Mouse (Mus musculus) brown adipose tissue, adult 24 weeks (tissue): ENCODE data around the gene Trappc2l. TPM values are rescaled to one million over a fixed set of nuclear protein-coding genes. Genes with fewer than 3 reads are reported as not detected.
A peak's percentile ranks its signal among the peaks of the same experiment; 100 is the strongest.
"Not testable (repeated sequence)": the region's sequence is repeated elsewhere in the genome, so short reads cannot be mapped to it uniquely, and the experiment has no call there.

Experiments
- H3K27ac ChIP-seq: fragments of 200-500 bp; replicated peaks from 2 replicates; pipeline ENCODE4 v1.5.1; 2012; ENCODE audit warnings: low read depth, mild to moderate bottlenecking, low read length
- H3K4me1 ChIP-seq: fragments of 200-500 bp; 2 replicates; pipeline ENCODE4 v1.6.1; 2012; ENCODE audit warnings: low read length, mixed read lengths; ENCODE audit not compliant: control insufficient read depth, insufficient read depth, insufficient read length
- H3K4me3 ChIP-seq: fragments of 200-500 bp; 2 replicates; pipeline ENCODE4 v1.5.1; 2012; ENCODE audit warnings: low read depth, mild to moderate bottlenecking, low read length, moderate library complexity; ENCODE audit not compliant: insufficient read depth
- polyA plus RNA-seq: library from polyadenylated mRNA; stranded (reverse); fragments of >200 nt; gene quantifications from 2 replicates; pipeline ENCODE4 v1.2.4, GENCODE M21; 2012; ENCODE audit not compliant: missing spikeins, insufficient read depth, insufficient read length

The Trappc2l gene
- polyA plus RNA-seq: 81.0 and 89.0 TPM in 2 replicates

DNA sequence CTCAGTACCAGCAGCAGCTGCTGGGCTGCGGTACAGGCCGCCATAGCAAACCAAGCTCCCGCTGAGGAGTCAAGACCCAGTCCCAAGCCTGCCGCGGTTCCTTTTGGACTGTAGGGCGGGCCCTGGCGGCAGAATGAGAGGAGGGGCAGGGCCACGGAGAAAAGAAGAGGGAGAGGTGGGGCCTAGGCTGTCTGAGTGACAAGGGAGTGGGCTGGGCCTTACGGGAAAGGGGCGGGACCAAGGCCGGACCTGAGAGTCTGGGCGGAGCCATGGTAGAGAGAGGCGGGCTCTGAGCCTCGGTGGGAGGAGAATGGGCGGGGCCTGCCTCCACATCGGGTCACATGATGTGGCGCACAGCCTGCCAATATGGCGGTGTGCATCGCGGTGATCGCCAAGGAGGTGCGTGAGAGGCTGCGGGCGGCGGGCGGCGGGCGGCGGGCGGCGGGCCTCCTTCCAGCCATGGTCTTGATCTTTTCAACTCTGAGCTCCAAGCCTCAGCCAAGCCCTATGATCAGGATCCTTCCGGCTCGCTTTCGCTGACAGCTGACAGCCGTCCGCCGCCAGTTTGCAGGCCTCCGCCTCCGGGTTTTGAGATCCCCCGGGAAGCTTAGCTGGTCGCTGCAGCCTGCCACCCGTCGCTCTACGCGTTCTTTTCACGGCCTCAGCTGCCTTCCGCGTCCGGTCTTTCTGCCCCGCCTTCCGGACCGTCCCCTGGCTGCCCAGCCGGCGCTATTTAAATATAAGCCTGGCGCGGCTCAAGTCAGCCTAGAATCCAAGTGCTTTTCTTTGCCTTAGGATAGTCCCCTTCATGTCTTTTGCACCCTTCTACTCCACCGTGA lies at the start of gene Trappc2l, which contains the start of gene Galns:
Gene Trappc2l, plus strand, starts transcription at position 346 of the 839 bp plus-strand sequence.
Gene Galns, minus strand, starts transcription at position 169 of the 839 bp plus-strand sequence.
- Histone ChIP-seq H3K27ac (peak within 1 kb of the TSS; percentile 33; the same call in 1 of the 2 replicates), H3K4me1 (peaks cover 7% of the 10 kb centered on the region; the same call in 1 of the 2 replicates), H3K4me3 (peak within 1 kb of the TSS; percentile 70)

DNA sequence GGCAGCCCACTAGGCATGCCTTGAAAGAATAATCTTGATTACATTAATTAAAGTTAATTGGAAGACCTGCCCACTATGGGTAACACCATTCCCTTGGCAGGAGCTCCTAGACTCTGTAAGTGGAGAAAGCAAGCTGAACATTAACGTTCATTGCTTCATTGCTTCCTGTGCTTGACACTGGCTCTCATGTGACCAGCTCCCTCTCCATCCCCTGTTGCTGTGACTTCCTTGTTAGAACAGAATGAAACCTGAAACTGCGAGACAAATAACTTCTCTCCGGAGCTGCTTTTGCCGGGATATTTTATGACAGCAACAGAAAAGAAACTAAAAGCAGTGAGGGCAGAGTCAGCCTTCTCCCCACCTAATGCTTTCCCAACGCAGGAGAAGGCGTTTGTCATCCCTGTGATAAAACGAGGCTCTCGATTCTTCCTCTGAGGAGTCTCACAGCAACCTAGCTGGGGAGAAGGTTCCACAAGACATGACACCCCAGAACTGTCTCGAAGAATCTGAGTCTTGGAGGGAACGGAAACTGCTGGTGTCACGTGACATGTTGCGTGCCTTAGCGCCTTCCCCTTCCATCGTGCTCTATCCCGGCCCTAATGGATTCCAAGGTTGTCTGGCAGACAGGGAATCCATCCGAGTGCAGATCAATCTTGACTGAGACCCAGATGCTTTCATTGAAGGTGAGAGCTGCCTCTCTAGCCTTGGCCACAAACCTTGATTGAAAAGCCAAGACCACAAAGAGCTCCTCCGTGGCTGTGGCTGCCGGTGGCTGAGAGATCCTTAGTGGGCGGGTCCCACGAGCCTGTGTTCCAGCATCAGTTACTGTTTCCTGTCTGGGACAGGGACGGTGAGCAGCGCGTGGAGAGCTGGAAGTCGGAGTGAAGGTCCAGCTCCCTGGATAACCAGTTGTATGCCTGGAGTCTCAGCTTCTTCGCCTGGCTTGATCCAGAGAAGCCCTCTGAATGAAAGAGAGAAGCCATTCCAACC lies 46.8 kb upstream of the Trappc2l start:
- Histone ChIP-seq H3K27ac (peak overlapping the region; percentile 81), H3K4me3 (peak overlapping the region; percentile 27; the same call in 1 of the 2 replicates), H3K4me1 (peaks cover 5% of the 10 kb centered on the region)

DNA sequence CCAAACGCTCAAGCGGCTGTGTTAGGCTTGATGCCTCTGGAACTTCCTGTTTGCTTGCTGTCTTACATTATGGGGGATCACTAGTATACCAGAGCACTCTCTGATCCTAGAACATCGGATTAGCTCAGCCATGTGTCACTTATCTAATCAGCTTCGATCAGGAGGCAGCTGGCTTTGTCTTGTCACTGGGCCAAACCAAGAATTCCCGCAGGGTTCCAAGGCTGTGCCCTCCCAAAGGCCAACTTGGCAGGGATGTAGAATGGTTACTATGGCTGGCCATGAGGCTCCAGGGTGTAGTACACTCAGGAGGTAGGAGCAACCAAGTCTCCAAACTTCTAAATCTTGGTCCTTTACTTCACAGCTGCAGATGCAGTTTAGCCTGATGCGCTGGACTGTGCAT lies 44.7 kb upstream of the Trappc2l start:
- Histone ChIP-seq H3K27ac (peak overlapping the region; percentile 83), H3K4me1 (peaks cover 5% of the 10 kb centered on the region), H3K4me3 (peak overlapping the region; percentile 69)

DNA sequence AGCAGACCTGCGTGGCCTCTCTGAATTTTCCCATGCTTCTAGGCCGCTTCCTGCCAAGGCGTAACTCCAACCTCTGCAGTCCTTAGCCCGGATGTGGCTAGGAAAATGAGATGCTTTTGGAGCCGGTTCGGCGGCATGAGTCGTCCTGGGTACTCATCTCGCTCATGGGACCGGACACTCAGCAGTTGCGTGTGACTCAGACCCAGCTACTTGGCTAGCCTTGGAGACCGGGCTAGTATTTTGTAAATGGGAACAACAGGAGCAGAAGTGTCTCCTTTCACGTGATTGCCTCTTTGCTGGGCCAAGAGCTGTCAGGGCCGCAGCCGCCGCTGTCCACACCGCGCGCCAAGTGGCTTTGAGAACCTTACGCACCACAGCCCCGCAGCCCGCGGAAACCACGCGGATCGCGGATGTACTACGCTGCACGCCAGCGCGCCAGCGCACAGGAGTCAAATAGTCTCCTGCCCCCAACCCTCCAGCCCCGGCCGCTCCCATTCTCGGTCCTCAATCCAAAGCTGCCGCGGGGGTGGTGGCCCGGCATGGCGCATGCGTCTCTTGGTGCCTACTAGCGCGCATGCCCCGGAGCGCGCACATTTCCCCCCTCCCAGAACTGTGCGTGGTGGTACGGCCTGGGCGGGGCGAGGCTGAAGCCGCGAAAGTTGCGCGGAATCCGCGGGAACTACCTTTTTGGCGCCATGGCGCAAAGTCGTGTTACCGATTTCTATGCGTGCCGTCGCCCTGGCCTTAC lies 43.9 kb upstream of the Trappc2l start, which contains the start of gene Cdt1:
Gene Cdt1, plus strand, starts transcription at position 655 of the 748 bp plus-strand sequence.
- Histone ChIP-seq H3K4me1 (peaks cover 5% of the 10 kb centered on the region), H3K27ac (peak within 1 kb of the TSS; percentile 83), H3K4me3 (peak within 1 kb of the TSS; percentile 82)

DNA sequence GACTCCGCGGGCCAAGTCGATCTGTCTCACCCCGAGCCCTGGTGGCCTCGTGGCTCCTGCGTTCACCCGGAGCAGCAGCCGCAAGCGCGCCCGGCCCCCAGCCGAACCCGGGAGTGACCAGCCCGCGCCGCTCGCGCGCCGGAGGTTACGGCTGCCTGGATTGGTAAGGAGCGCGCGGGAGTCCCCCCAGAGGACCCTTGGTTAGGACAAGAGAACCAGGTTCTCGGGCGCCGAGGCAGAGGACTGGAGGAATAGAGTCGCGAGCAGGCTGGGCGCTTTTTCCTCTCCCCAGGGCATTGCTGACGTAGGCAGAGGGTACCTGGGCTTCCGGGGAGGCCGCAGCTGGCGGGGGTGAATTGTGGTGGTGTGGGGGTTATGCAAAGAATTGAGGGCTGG lies 43.3 kb upstream of the Trappc2l start:
- H3K27ac ChIP-seq: peak overlapping the region; percentile 59
- peaks cover 5% of the 10 kb centered on the region for H3K4me1 ChIP-seq
- H3K4me3 ChIP-seq: peak overlapping the region; percentile 82

DNA sequence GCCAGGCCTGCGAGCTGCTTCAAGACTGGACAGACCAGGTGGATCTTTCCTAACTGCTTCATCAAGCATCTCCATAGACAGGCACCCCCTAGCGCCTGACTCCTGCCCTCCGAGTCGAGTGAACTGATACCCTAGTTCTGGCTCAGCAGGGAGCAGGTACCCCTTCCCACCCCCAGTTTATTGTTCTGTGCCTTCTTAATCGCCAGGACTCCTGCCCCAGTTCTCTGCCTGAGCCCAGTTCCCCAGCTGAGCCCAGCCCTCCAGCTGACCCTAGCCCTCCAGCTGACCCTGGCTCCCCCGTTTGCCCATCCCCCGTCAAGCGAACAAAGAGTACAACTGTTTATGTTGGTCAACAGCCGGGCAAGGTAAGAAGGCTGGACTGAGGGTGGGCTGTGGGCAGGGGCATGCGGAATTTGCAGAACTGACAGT lies 42.5 kb upstream of the Trappc2l start:
- H3K4me1 ChIP-seq: peaks cover 5% of the 10 kb centered on the region
- H3K4me3 ChIP-seq: peak overlapping the region; percentile 8; the same call in 1 of the 2 replicates
- H3K27ac ChIP-seq: no peak overlapping the region

DNA sequence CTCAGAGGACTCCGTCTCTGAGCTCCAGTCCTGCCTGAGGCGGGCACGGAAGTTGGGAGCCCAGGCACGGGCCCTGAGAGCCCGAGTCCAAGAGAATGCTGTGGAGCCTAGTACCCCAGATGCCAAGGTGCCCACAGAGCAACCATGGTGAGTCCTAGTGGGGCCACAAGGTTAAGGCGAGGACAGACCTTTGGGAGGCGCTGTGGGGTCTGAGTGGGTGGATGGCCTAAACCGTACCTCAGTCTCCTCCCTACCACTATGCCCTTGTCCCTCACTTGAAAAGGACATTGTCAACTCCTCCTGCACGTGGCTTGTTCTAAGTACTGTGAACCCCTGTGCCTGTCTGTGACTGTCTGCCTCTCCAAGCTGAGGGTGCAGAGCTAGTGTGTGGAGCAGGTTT lies 42.1 kb upstream of the Trappc2l start:
- Histone ChIP-seq H3K4me3 (no peak overlapping the region), H3K27ac (no peak overlapping the region), H3K4me1 (peaks cover 5% of the 10 kb centered on the region)

DNA sequence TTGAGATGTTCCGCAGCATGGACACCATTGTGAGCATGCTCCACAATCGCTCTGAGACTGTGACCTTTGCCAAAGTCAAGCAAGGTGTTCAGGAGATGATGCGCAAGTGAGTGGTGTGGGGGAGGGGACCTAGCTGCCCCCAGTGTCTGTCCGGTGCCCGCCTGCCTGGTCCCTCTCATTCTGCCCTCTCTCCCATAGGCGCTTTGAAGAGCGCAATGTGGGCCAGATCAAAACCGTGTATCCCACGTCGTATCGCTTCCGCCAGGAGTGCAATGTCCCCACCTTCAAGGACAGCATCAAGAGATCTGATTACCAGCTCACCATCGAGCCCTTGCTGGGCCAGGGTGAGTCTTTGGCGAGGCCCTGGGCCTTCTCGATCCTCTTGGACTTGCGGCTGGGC lies 41.4 kb upstream of the Trappc2l start:
- Histone ChIP-seq H3K4me1 (peaks cover 5% of the 10 kb centered on the region), H3K4me3 (no peak overlapping the region), H3K27ac (no peak overlapping the region)

DNA sequence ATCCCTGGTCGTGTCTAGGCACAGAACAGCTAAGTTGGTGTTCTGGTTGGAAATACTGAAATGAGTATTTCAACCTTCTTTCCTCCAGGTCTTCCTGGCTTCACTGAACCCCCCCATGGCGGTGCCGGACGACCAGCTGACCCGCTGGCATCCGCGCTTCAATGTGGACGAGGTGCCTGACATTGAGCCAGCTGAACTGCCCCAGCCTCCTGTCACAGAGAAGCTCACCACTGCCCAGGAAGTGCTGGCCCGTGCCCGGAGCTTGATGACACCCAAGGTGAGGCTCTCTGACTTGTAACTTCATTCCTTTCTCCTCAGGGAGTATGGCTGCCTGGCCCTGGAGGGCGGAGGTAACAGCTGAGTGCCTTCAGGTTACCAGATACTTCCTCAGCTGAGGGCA lies 40.3 kb upstream of the Trappc2l start:
- H3K27ac ChIP-seq: no peak overlapping the region
- no peak overlapping the region for H3K4me3 ChIP-seq
- H3K4me1 ChIP-seq: peaks cover 12% of the 10 kb centered on the region

DNA sequence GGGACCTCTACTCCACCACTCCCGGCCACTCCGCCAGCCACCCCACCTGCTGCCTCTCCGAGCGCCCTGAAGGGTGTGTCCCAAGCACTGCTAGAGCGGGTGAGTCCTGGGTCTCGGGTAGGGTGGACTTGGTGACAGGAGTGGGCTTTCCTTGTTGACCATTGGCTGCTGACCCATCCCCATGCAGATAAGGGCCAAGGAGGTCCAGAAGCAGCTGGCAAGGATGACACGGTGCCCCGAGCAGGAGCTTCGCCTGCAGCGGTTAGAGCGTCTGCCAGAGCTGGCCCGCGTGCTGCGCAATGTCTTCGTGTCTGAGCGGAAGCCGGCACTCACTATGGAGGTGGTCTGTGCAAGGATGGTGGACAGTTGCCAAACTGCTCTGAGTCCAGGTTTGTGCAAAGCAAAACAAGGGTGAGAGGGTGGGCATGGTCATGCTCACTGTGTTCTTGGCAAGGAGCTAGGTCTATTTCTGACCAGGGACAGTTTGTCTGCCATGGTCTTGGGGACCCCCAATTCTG lies 39.6 kb upstream of the Trappc2l start:
- H3K27ac ChIP-seq: no peak overlapping the region
- no peak overlapping the region for H3K4me3 ChIP-seq
- peaks cover 7% of the 10 kb centered on the region for H3K4me1 ChIP-seq

DNA sequence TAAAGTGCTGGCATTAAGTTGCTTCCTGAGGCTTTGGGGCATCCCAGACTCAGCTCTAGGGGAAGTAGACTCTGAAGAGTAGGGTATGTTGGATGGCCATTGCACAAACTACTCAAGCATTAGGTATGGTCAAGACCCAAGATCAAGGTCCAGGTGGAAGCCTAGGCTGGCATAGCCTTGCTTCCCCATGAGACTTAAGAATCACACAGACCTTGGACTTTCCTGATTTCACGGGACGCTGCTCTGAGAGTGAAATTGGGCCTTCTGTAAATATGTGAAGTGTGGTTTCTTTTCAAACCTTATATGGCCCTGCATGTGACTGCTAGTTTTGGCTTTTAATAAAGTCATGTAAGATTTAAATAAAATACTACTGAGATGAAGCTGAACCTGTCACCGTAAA lies 38.7 kb upstream of the Trappc2l start:
- Histone ChIP-seq H3K27ac (no peak overlapping the region), H3K4me3 (no peak overlapping the region), H3K4me1 (peaks cover 7% of the 10 kb centered on the region)

DNA sequence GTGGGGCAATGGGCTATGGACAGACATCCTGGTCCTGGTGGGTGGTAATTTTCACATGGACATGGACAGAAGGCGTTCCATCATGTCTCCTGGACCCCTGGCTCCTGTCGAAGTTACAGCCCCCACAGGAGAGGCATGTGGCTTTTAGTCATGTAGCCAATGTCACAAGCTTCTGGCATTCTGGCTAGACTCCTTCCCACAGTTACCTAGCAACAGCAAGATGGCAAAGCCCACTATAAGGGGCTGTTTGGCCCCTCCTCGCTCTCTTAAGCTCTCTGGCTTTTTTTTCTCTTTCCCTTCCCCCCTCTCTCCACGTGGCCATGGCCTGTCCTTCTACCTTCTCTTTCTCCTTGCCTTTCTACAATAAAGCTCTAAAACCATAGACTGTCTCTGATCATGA lies 38.3 kb upstream of the Trappc2l start:
- H3K27ac ChIP-seq, H3K4me3 ChIP-seq, H3K4me1 ChIP-seq: not testable (repeated sequence)

DNA sequence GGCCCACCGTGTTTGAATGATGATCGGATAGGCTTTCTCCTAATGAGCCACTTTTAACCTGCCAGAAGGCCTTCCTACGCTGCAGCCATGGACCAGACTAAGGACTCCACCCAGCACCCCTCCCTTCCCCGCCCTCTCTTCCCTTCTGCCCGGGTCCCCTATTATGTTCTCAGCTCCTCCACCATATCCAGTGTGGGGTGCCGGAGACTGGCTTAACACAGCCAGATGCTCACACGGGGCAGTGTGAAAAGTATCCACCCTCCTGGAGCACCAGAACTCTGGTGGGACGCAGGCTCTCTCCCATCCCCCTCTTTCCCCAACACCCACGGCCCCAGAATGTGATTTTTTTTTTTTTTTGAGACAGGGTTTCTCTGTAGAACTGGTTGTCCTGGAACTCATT lies 37.9 kb upstream of the Trappc2l start:
- Histone ChIP-seq H3K4me3 (no peak overlapping the region), H3K4me1 (peaks cover 7% of the 10 kb centered on the region), H3K27ac (no peak overlapping the region)

DNA sequence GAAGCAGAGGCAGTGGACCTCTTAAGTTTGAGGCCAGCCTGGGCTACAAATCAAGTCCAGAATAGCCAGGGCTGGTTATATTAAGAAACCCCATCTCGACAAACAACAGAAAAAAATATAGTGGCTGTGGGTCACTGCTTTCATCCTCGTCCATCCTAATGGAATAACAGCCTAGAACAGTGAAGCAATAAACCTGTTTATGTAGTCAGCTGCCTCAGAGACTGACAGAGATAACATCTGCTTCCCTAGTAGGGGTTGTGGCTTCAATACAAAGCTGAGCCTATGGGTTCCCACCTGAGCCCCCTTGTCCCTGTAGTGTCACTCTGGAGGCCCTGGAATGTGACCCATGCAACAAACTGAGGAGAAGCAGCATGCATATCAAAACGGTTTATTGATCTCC lies 37.2 kb upstream of the Trappc2l start:
- Histone ChIP-seq H3K4me1 (peaks cover 7% of the 10 kb centered on the region), H3K27ac (no peak overlapping the region), H3K4me3 (no peak overlapping the region)
